Mouse (Mus musculus): Measurements from ENCODE around the gene Abcc5. TPM values are rescaled to one million over a fixed set of nuclear protein-coding genes. Genes with fewer than 3 reads are reported as not detected.
"Not testable (repeated sequence)": the region's sequence is repeated elsewhere in the genome, so short reads cannot be mapped to it uniquely, and the experiment has no call there.

Abcc5 gene
- polyA plus RNA-seq, 1 experiment from 2014 or later: 81.7 TPM

GRCm38 (mm10) chr16:20458736-20459135 is 32.5 kb upstream of the Abcc5 start:
- H3K36me3 ChIP-seq (ENCODE audit: control insufficient read depth, insufficient read depth, low read length); H3K27ac ChIP-seq (ENCODE audit: low read length); H3K4me1 ChIP-seq (ENCODE audit: control insufficient read depth, insufficient read depth, low read length); H3K4me2 ChIP-seq (replicated peaks; ENCODE audit: low read depth, low read length); H3K4me3 ChIP-seq (ENCODE audit: low read depth, low read length); H3K9ac ChIP-seq (replicated peaks; ENCODE audit: low read depth, low read length); ATAC-seq (ENCODE audit: insufficient number of reproducible peaks, insufficient read depth, low FRiP score, low read depth); H3K27me3 ChIP-seq (ENCODE audit: control insufficient read depth, insufficient read depth, low read length); H3K9me3 ChIP-seq (ENCODE audit: control insufficient read depth, low read depth, low read length): not testable (repeated sequence)
- WGBS: 87% methylated on average over 5 of the region's 5 CpGs

DNA sequence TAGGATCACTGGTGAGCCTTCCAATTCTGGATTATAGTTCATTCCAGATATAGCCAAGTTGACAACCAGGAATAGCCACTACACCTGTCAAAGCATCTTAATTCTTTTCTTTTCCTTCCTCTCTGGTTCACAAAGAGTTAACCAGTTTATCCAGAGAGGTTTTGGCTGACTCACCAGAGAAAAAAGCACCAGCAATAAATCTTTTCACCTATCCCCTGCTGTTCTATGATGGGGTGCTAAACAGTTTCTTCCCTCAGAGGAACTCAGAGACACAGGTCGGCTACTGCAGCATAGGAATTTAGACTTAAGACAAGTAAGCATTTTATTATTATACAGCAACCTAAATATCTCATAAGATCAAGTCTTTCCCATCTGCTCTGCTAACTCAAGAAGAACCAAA is 29.9 kb upstream of the Abcc5 start:
- WGBS: 10% methylated on average over 1 of the region's 1 CpGs
- H3K27me3 ChIP-seq (ENCODE audit: control insufficient read depth, insufficient read depth, low read length): no peaks in the 10 kb centered on the region
- no peaks in the 10 kb centered on the region for H3K9me3 ChIP-seq (ENCODE audit: control insufficient read depth, low read depth, low read length)
- no peak overlapping the region for H3K9ac ChIP-seq (replicated peaks; ENCODE audit: low read depth, low read length)
- H3K4me1 ChIP-seq (ENCODE audit: control insufficient read depth, insufficient read depth, low read length): no peaks in the 10 kb centered on the region
- no peak overlapping the region for H3K4me2 ChIP-seq (replicated peaks; ENCODE audit: low read depth, low read length)
- H3K27ac ChIP-seq (ENCODE audit: low read length): no peak overlapping the region
- no peak for ATAC-seq (ENCODE audit: insufficient number of reproducible peaks, insufficient read depth, low FRiP score, low read depth)
- no peak overlapping the region for H3K4me3 ChIP-seq (ENCODE audit: low read depth, low read length)
- no peaks in the 10 kb centered on the region for H3K36me3 ChIP-seq (ENCODE audit: control insufficient read depth, insufficient read depth, low read length)

DNA sequence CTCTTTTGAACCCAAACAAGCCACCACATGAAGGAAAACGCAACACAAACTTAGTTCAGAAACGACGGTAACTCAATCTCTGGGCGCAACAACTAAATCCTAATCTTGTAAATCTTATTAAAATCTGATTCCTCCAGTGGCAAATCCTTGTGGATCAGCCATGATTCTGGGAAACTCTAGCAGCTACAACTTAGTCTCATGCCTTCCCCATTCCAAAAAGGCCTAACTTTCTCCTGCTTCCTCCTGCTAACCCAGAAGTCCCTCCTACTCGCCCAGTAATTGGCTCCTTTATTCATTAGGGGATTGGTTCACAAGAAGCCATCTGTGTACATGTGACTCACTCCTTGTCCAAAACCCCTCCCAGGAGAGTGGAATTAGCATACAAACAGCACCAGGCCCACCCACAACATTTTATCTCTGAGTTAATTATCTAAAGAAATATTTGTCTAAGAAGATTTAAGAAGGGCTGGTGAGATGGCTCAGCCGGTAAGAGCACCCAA is 28.0 kb upstream of the Abcc5 start:
- H3K9me3 ChIP-seq (ENCODE audit: control insufficient read depth, low read depth, low read length): no peaks in the 10 kb centered on the region
- no peaks in the 10 kb centered on the region for H3K27me3 ChIP-seq (ENCODE audit: control insufficient read depth, insufficient read depth, low read length)
- H3K4me2 ChIP-seq (replicated peaks; ENCODE audit: low read depth, low read length): no peak overlapping the region
- ATAC-seq (ENCODE audit: insufficient number of reproducible peaks, insufficient read depth, low FRiP score, low read depth): no peak
- no peak overlapping the region for H3K4me3 ChIP-seq (ENCODE audit: low read depth, low read length)
- WGBS: 91% methylated on average over 6 of the region's 6 CpGs
- H3K4me1 ChIP-seq (ENCODE audit: control insufficient read depth, insufficient read depth, low read length): no peaks in the 10 kb centered on the region
- H3K27ac ChIP-seq (ENCODE audit: low read length): no peak overlapping the region
- no peak overlapping the region for H3K9ac ChIP-seq (replicated peaks; ENCODE audit: low read depth, low read length)
- no peaks in the 10 kb centered on the region for H3K36me3 ChIP-seq (ENCODE audit: control insufficient read depth, insufficient read depth, low read length)

DNA sequence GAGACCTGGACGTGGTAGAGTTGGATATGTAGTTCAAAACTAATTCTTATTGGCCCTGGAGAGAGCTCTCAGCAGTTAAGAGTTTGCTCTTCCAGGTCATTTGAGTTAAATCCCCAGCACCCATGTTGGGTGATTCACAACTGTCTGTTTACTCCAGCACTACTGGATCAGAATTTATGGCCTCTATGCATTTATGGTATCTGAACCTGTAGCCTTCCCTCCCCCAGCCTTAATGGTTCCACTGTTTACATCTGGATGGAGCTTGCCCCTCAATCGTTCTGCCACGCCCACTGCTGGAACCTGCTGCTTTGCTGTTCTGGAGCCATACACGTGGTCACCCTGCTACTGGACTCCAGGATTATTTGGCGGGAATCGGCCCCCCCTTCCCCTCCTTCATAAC is 25.6 kb upstream of the Abcc5 start:
- H3K4me2 ChIP-seq (replicated peaks; ENCODE audit: low read depth, low read length): no peak overlapping the region
- 46% methylated on average over 6 of the region's 6 CpGs for WGBS
- ATAC-seq (ENCODE audit: insufficient number of reproducible peaks, insufficient read depth, low FRiP score, low read depth): no peak

GRCm38 (mm10) chr16:20445871-20446270 is 19.7 kb upstream of the Abcc5 start:
- Histone ChIP-seq H3K4me1 (ENCODE audit: control insufficient read depth, insufficient read depth, low read length) (0 out of 2 replicates have a peak, but pooled peaks cover 6% of the 10 kb centered on the region), H3K9ac (replicated peaks; ENCODE audit: low read depth, low read length) (no peak overlapping the region), H3K4me2 (replicated peaks; ENCODE audit: low read depth, low read length) (no peak overlapping the region), H3K27me3 (ENCODE audit: control insufficient read depth, insufficient read depth, low read length) (no peaks in the 10 kb centered on the region), H3K9me3 (ENCODE audit: control insufficient read depth, low read depth, low read length) (no peaks in the 10 kb centered on the region), H3K27ac (ENCODE audit: low read length) (no peak overlapping the region), H3K36me3 (ENCODE audit: control insufficient read depth, insufficient read depth, low read length) (no peaks in the 10 kb centered on the region), H3K4me3 (ENCODE audit: low read depth, low read length) (no peak overlapping the region)
- no peak for ATAC-seq (ENCODE audit: insufficient number of reproducible peaks, insufficient read depth, low FRiP score, low read depth)
- 93% methylated on average over 1 of the region's 1 CpGs for WGBS

More for the DNA sequence above, 25.6 kb upstream of the Abcc5 start:
- Histone ChIP-seq H3K4me3 (ENCODE audit: low read depth, low read length) (no peak overlapping the region), H3K9me3 (ENCODE audit: control insufficient read depth, low read depth, low read length) (no peaks in the 10 kb centered on the region), H3K4me1 (ENCODE audit: control insufficient read depth, insufficient read depth, low read length) (no peaks in the 10 kb centered on the region), H3K36me3 (ENCODE audit: control insufficient read depth, insufficient read depth, low read length) (no peaks in the 10 kb centered on the region), H3K9ac (replicated peaks; ENCODE audit: low read depth, low read length) (no peak overlapping the region), H3K27ac (ENCODE audit: low read length) (no peak overlapping the region), H3K27me3 (ENCODE audit: control insufficient read depth, insufficient read depth, low read length) (no peaks in the 10 kb centered on the region)

GRCm38 (mm10) chr16:20444831-20445388 is 18.7 kb upstream of the Abcc5 start:
- Histone ChIP-seq H3K27me3 (ENCODE audit: control insufficient read depth, insufficient read depth, low read length) (no peaks in the 10 kb centered on the region), H3K9ac (replicated peaks; ENCODE audit: low read depth, low read length) (no peak overlapping the region), H3K4me1 (ENCODE audit: control insufficient read depth, insufficient read depth, low read length) (0 out of 2 replicates have a peak, but pooled peaks cover 6% of the 10 kb centered on the region), H3K4me2 (replicated peaks; ENCODE audit: low read depth, low read length) (no peak overlapping the region), H3K36me3 (ENCODE audit: control insufficient read depth, insufficient read depth, low read length) (no peaks in the 10 kb centered on the region), H3K4me3 (ENCODE audit: low read depth, low read length) (no peak overlapping the region), H3K9me3 (ENCODE audit: control insufficient read depth, low read depth, low read length) (no peaks in the 10 kb centered on the region), H3K27ac (ENCODE audit: low read length) (no peak overlapping the region)
- 23% methylated on average over 7 of the region's 7 CpGs for WGBS
- no peak for ATAC-seq (ENCODE audit: insufficient number of reproducible peaks, insufficient read depth, low FRiP score, low read depth)

DNA sequence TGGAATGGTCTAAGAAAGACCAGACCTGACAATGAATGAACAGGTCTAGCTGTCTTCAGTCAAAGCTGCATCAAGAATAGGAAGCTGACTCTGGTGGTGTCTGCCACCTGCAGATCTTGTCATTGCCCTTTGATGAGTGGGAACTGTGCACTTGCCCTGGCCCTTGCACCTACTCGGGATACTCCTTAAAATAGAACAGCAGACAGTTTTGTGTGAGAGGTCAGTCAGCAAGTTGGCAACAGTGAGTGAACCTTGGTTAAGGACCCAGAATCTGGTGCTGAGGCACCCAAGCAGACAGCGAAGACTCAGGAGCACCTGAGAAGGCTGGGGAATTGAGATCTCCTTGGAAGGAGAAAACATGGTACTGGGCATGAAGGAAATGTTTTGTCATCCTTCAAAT is 16.7 kb upstream of the Abcc5 start:
- WGBS: 78% methylated on average over 2 of the region's 2 CpGs
- H3K9ac ChIP-seq (replicated peaks; ENCODE audit: low read depth, low read length): no peak overlapping the region
- 0 out of 2 replicates have a peak, but pooled peaks cover 6% of the 10 kb centered on the region for H3K4me1 ChIP-seq (ENCODE audit: control insufficient read depth, insufficient read depth, low read length)
- H3K27me3 ChIP-seq (ENCODE audit: control insufficient read depth, insufficient read depth, low read length): no peaks in the 10 kb centered on the region
- ATAC-seq (ENCODE audit: insufficient number of reproducible peaks, insufficient read depth, low FRiP score, low read depth): no peak
- H3K4me2 ChIP-seq (replicated peaks; ENCODE audit: low read depth, low read length): no peak overlapping the region
- no peaks in the 10 kb centered on the region for H3K9me3 ChIP-seq (ENCODE audit: control insufficient read depth, low read depth, low read length)
- H3K36me3 ChIP-seq (ENCODE audit: control insufficient read depth, insufficient read depth, low read length): no peaks in the 10 kb centered on the region
- H3K27ac ChIP-seq (ENCODE audit: low read length): no peak overlapping the region
- H3K4me3 ChIP-seq (ENCODE audit: low read depth, low read length): no peak overlapping the region

- no peaks in the 10 kb centered on the region for H3K9me3 ChIP-seq (ENCODE audit: control insufficient read depth, low read depth, low read length)
- ATAC-seq (ENCODE audit: insufficient number of reproducible peaks, insufficient read depth, low FRiP score, low read depth): no peak
- 86% methylated on average over 11 of the region's 11 CpGs for WGBS
Observed at GRCm38 (mm10) chr16:20438673-20439415, 12.7 kb upstream of the Abcc5 start.

More at GRCm38 (mm10) chr16:20438673-20439415, 12.7 kb upstream of the Abcc5 start:
- no peak overlapping the region for H3K27ac ChIP-seq (ENCODE audit: low read length)
- no peaks in the 10 kb centered on the region for H3K27me3 ChIP-seq (ENCODE audit: control insufficient read depth, insufficient read depth, low read length)
- H3K4me3 ChIP-seq (ENCODE audit: low read depth, low read length): no peak overlapping the region
- no peaks in the 10 kb centered on the region for H3K4me1 ChIP-seq (ENCODE audit: control insufficient read depth, insufficient read depth, low read length)
- no peaks in the 10 kb centered on the region for H3K36me3 ChIP-seq (ENCODE audit: control insufficient read depth, insufficient read depth, low read length)
- no peak overlapping the region for H3K4me2 ChIP-seq (replicated peaks; ENCODE audit: low read depth, low read length)
- no peak overlapping the region for H3K9ac ChIP-seq (replicated peaks; ENCODE audit: low read depth, low read length)

All from stomach, embryonic 14.5 days (tissue).